Mouse (Mus musculus) neural tube, embryonic 12.5 days (tissue): ENCODE data around the gene Sun3. TPM values are rescaled to one million over a fixed set of nuclear protein-coding genes. Genes with fewer than 3 reads are reported as not detected.
A peak's percentile ranks its signal among the peaks of the same experiment; 100 is the strongest.

Experiments used
- ATAC-seq: fragments of 200-750 bp; cut with Nextera tagmentation; 2 replicates; pipeline ENCODE4 v1.8.0; 2017; ENCODE audit warnings: low read depth, mild to moderate bottlenecking, moderate TSS enrichment, moderate library complexity; ENCODE audit not compliant: low FRiP score
- H3K27ac ChIP-seq: fragments of 300-500 bp; sonication (generic); 2 replicates; pipeline ENCODE4 v1.5.1; 2016
- H3K27me3 ChIP-seq: fragments of 300-500 bp; sonication (generic); replicated peaks from 2 replicates; pipeline ENCODE4 v1.6.1; 2016; ENCODE audit warnings: mild to moderate bottlenecking
- H3K36me3 ChIP-seq: fragments of 300-500 bp; sonication (generic); 2 replicates; pipeline ENCODE4 v1.6.1; 2016; ENCODE audit warnings: mild to moderate bottlenecking
- H3K4me1 ChIP-seq: fragments of 300-500 bp; sonication (generic); 2 replicates; pipeline ENCODE4 v1.6.1; 2016
- H3K4me2 ChIP-seq: fragments of 300-500 bp; sonication (generic); replicated peaks from 2 replicates; pipeline ENCODE4 v1.6.1; 2016; ENCODE audit warnings: mild to moderate bottlenecking
- H3K4me3 ChIP-seq: fragments of 300-500 bp; sonication (generic); 2 replicates; pipeline ENCODE4 v1.5.1; 2016
- H3K9ac ChIP-seq: fragments of 300-500 bp; sonication (generic); 2 replicates; pipeline ENCODE4 v1.6.1; 2016; ENCODE audit warnings: mild to moderate bottlenecking
- H3K9me3 ChIP-seq: fragments of 300-500 bp; sonication (generic); 2 replicates; pipeline ENCODE4 v1.6.1; 2016; ENCODE audit warnings: mild to moderate bottlenecking
- WGBS: fragments of 180-500 bp; shearing (Covaris S2); methylation state at CpG from one replicate; pipeline ENCODE4 v1.1.7; 2016; 5-methylcytosine and 5-hydroxymethylcytosine counted together
- polyA plus RNA-seq: library from polyadenylated mRNA; unstranded; fragments of >200 nt; fragmentation: Nextera tagmentation; extraction: Ambion mirVana; gene quantifications from 2 replicates; pipeline ENCODE4 v1.2.1, GENCODE M21; 2016

Gene Sun3
- polyA plus RNA-seq = not detected in 2 replicates

GRCm38 (mm10) chr11:9048703-9049060 lies at the start of gene Sun3:
Gene Sun3 (minus strand): TSS chr11:9048991.
- H3K9me3 ChIP-seq = no peaks in the 10 kb centered on the region
- H3K27me3 ChIP-seq = peaks cover 15% of the 10 kb centered on the region
- no peak within 1 kb of the TSS for H3K27ac ChIP-seq
- peak within 1 kb of the TSS; percentile 47 for H3K4me3 ChIP-seq
- peaks cover 5% of the 10 kb centered on the region for H3K4me1 ChIP-seq
- ATAC-seq = peak; percentile 86
- H3K36me3 ChIP-seq = no peaks in the 10 kb centered on the region
- H3K9ac ChIP-seq = peak within 1 kb of the TSS; percentile 29; the same call in 1 of the 2 replicates
- peak within 1 kb of the TSS; percentile 97 for H3K4me2 ChIP-seq
- under 1% methylated on average over 18 of the region's 18 CpGs for WGBS

GRCm38 (mm10) chr11:9076444-9076843 lies 27.7 kb upstream of the Sun3 start:
- Histone ChIP-seq H3K4me2 (no peak overlapping the region), H3K27me3 (no peaks in the 10 kb centered on the region), H3K4me1 (no peaks in the 10 kb centered on the region), H3K4me3 (no peak overlapping the region), H3K9ac (no peak overlapping the region), H3K36me3 (no peaks in the 10 kb centered on the region), H3K27ac (no peak overlapping the region), H3K9me3 (no peaks in the 10 kb centered on the region)
- no peak for ATAC-seq
- WGBS = 91% methylated on average over 3 of the region's 3 CpGs

GRCm38 (mm10) chr11:9060484-9060883 lies 11.7 kb upstream of the Sun3 start:
- Histone ChIP-seq H3K9me3 (no peaks in the 10 kb centered on the region), H3K9ac (no peak overlapping the region), H3K4me3 (no peak overlapping the region), H3K4me1 (no peaks in the 10 kb centered on the region), H3K36me3 (no peaks in the 10 kb centered on the region), H3K27me3 (no peaks in the 10 kb centered on the region), H3K27ac (no peak overlapping the region), H3K4me2 (no peak overlapping the region)
- 76% methylated on average over 5 of the region's 5 CpGs for WGBS
- ATAC-seq = no peak

- no peak for ATAC-seq
- H3K27me3 ChIP-seq = no peaks in the 10 kb centered on the region
- no peaks in the 10 kb centered on the region for H3K36me3 ChIP-seq
- no peaks in the 10 kb centered on the region for H3K9me3 ChIP-seq
- no peak overlapping the region for H3K9ac ChIP-seq
- H3K4me2 ChIP-seq = no peak overlapping the region
- H3K4me3 ChIP-seq = no peak overlapping the region
- H3K27ac ChIP-seq = no peak overlapping the region
- no peaks in the 10 kb centered on the region for H3K4me1 ChIP-seq
- 76% methylated on average over 1 of the region's 1 CpGs for WGBS
These were observed 11.2 kb upstream of the Sun3 start for GRCm38 (mm10) chr11:9060029-9060428.

GRCm38 (mm10) chr11:9057711-9058110 lies 8.9 kb upstream of the Sun3 start:
- Histone ChIP-seq H3K4me2 (no peak overlapping the region), H3K9ac (no peak overlapping the region), H3K4me1 (no peaks in the 10 kb centered on the region), H3K27ac (no peak overlapping the region), H3K9me3 (no peaks in the 10 kb centered on the region), H3K27me3 (no peaks in the 10 kb centered on the region), H3K36me3 (no peaks in the 10 kb centered on the region), H3K4me3 (no peak overlapping the region)
- ATAC-seq = no peak
- WGBS = 94% methylated on average over 4 of the region's 4 CpGs

GRCm38 (mm10) chr11:9056937-9057336 lies 8.1 kb upstream of the Sun3 start:
- ATAC-seq = no peak
- Histone ChIP-seq H3K9ac (no peak overlapping the region), H3K4me3 (no peak overlapping the region), H3K27me3 (no peaks in the 10 kb centered on the region), H3K27ac (no peak overlapping the region), H3K9me3 (no peaks in the 10 kb centered on the region), H3K4me1 (no peaks in the 10 kb centered on the region), H3K4me2 (no peak overlapping the region), H3K36me3 (no peaks in the 10 kb centered on the region)
- 88% methylated on average over 2 of the region's 2 CpGs for WGBS

GRCm38 (mm10) chr11:9051895-9052294 lies 3.1 kb upstream of the Sun3 start:
- no peak overlapping the region for H3K4me3 ChIP-seq
- H3K27ac ChIP-seq = no peak overlapping the region
- no peak overlapping the region for H3K4me2 ChIP-seq
- no peaks in the 10 kb centered on the region for H3K9me3 ChIP-seq
- WGBS = 79% methylated on average over 2 of the region's 2 CpGs
- H3K4me1 ChIP-seq = peaks cover 5% of the 10 kb centered on the region
- H3K27me3 ChIP-seq = peaks cover 15% of the 10 kb centered on the region
- no peak for ATAC-seq
- no peak overlapping the region for H3K9ac ChIP-seq
- no peaks in the 10 kb centered on the region for H3K36me3 ChIP-seq

- Histone ChIP-seq H3K4me3 (no peak overlapping the region), H3K27me3 (peaks cover 15% of the 10 kb centered on the region), H3K4me2 (no peak overlapping the region), H3K9ac (no peak overlapping the region), H3K27ac (no peak overlapping the region), H3K36me3 (no peaks in the 10 kb centered on the region), H3K9me3 (no peaks in the 10 kb centered on the region), H3K4me1 (peaks cover 5% of the 10 kb centered on the region)
- 84% methylated on average over 4 of the region's 4 CpGs for WGBS
- no peak for ATAC-seq
These were observed 1.4 kb upstream of the Sun3 start for GRCm38 (mm10) chr11:9050241-9050640.

GRCm38 (mm10) chr11:9048011-9048702 lies 634 bp downstream of the Sun3 start, which contains the start of gene Gm11992:
Gene Gm11992 (plus strand): TSS chr11:9048594.
- peak within 1 kb of the TSS; percentile 29; the same call in 1 of the 2 replicates for H3K9ac ChIP-seq
- peak within 1 kb of the TSS; percentile 47 for H3K4me3 ChIP-seq
- peak; percentile 100 for ATAC-seq
- 5% methylated on average over 21 of the region's 21 CpGs for WGBS
- peaks cover 15% of the 10 kb centered on the region for H3K27me3 ChIP-seq
- no peaks in the 10 kb centered on the region for H3K36me3 ChIP-seq
- H3K4me2 ChIP-seq = peak within 1 kb of the TSS; percentile 97
- H3K9me3 ChIP-seq = no peaks in the 10 kb centered on the region
- H3K4me1 ChIP-seq = peaks cover 5% of the 10 kb centered on the region
- H3K27ac ChIP-seq = no peak within 1 kb of the TSS

GRCm38 (mm10) chr11:9047044-9047443 lies 1.7 kb downstream of the Sun3 start:
- H3K27ac ChIP-seq = no peak overlapping the region
- H3K36me3 ChIP-seq = no peaks in the 10 kb centered on the region
- H3K9ac ChIP-seq = no peak overlapping the region
- H3K27me3 ChIP-seq = peaks cover 15% of the 10 kb centered on the region
- no peak for ATAC-seq
- H3K4me1 ChIP-seq = peaks cover 5% of the 10 kb centered on the region
- no peaks in the 10 kb centered on the region for H3K9me3 ChIP-seq
- no peak overlapping the region for H3K4me2 ChIP-seq
- 83% methylated on average over 5 of the region's 5 CpGs for WGBS
- no peak overlapping the region for H3K4me3 ChIP-seq

GRCm38 (mm10) chr11:9046546-9046945 lies 2.2 kb downstream of the Sun3 start:
- ATAC-seq = no peak
- H3K4me2 ChIP-seq = no peak overlapping the region
- no peak overlapping the region for H3K4me3 ChIP-seq
- no peaks in the 10 kb centered on the region for H3K9me3 ChIP-seq
- WGBS = 84% methylated on average over 2 of the region's 2 CpGs
- no peak overlapping the region for H3K27ac ChIP-seq
- H3K9ac ChIP-seq = no peak overlapping the region
- H3K4me1 ChIP-seq = peaks cover 5% of the 10 kb centered on the region
- no peaks in the 10 kb centered on the region for H3K36me3 ChIP-seq
- H3K27me3 ChIP-seq = peaks cover 15% of the 10 kb centered on the region

GRCm38 (mm10) chr11:9031530-9031929 lies 17.3 kb downstream of the Sun3 start:
- H3K9ac ChIP-seq = no peak overlapping the region
- no peaks in the 10 kb centered on the region for H3K4me1 ChIP-seq
- WGBS = 81% methylated on average over 2 of the region's 2 CpGs
- no peak overlapping the region for H3K4me2 ChIP-seq
- H3K27me3 ChIP-seq = no peaks in the 10 kb centered on the region
- no peaks in the 10 kb centered on the region for H3K9me3 ChIP-seq
- H3K36me3 ChIP-seq = no peaks in the 10 kb centered on the region
- H3K4me3 ChIP-seq = no peak overlapping the region
- ATAC-seq = no peak
- no peak overlapping the region for H3K27ac ChIP-seq

GRCm38 (mm10) chr11:9025211-9025610 lies 23.6 kb downstream of the Sun3 start:
- WGBS = 78% methylated on average over 3 of the region's 3 CpGs

More at GRCm38 (mm10) chr11:9025211-9025610, 23.6 kb downstream of the Sun3 start:
- no peaks in the 10 kb centered on the region for H3K4me1 ChIP-seq
- no peak for ATAC-seq
- H3K27ac ChIP-seq = no peak overlapping the region
- H3K9ac ChIP-seq = no peak overlapping the region
- H3K27me3 ChIP-seq = no peaks in the 10 kb centered on the region
- H3K36me3 ChIP-seq = no peaks in the 10 kb centered on the region
- H3K9me3 ChIP-seq = no peaks in the 10 kb centered on the region
- no peak overlapping the region for H3K4me3 ChIP-seq
- no peak overlapping the region for H3K4me2 ChIP-seq
